Mouse (Mus musculus) limb, embryonic 15.5 days (tissue): ENCODE results near the gene Dmrt3. TPM values are rescaled to one million over a fixed set of nuclear protein-coding genes. Genes with fewer than 3 reads are reported as not detected.

Experiments
- ATAC-seq: fragments of 200-750 bp; cut with Nextera tagmentation; 2 replicates; pipeline ENCODE4 v1.8.0; 2017; ENCODE audit warnings: low read depth, moderate TSS enrichment; ENCODE audit not compliant: insufficient number of reproducible peaks, low FRiP score, low TSS enrichment
- H3K27ac ChIP-seq: fragments of 300-500 bp; sonication (generic); 2 replicates; pipeline ENCODE4 v1.5.1; 2015; ENCODE audit warnings: moderate library complexity, mild to moderate bottlenecking, inconsistent platforms
- H3K27me3 ChIP-seq: fragments of 300-500 bp; sonication (generic); 2 replicates; pipeline ENCODE4 v1.6.1; 2015; ENCODE audit warnings: inconsistent platforms
- H3K36me3 ChIP-seq: fragments of 300-500 bp; sonication (generic); 2 replicates; pipeline ENCODE4 v1.6.1; 2015; ENCODE audit warnings: inconsistent platforms
- H3K4me1 ChIP-seq: fragments of 300-500 bp; sonication (generic); 2 replicates; pipeline ENCODE4 v1.6.1; 2015; ENCODE audit warnings: inconsistent platforms
- H3K4me2 ChIP-seq: fragments of 300-500 bp; sonication (generic); 2 replicates; pipeline ENCODE4 v1.6.1; 2015; ENCODE audit warnings: mild to moderate bottlenecking, inconsistent platforms
- H3K4me3 ChIP-seq: fragments of 300-500 bp; sonication (generic); 2 replicates; pipeline ENCODE4 v1.5.1; 2015; ENCODE audit warnings: mild to moderate bottlenecking, inconsistent platforms
- H3K9ac ChIP-seq: fragments of 300-500 bp; sonication (generic); 2 replicates; pipeline ENCODE4 v1.6.1; 2015; ENCODE audit warnings: inconsistent platforms
- H3K9me3 ChIP-seq: fragments of 300-500 bp; sonication (generic); 2 replicates; pipeline ENCODE4 v1.6.1; 2016; ENCODE audit warnings: inconsistent platforms
- WGBS: fragments of 180-500 bp; shearing (Covaris S2); methylation state at CpG from one replicate; pipeline ENCODE4 v1.1.7; 2015; 5-methylcytosine and 5-hydroxymethylcytosine counted together
- polyA plus RNA-seq: library from polyadenylated mRNA; unstranded; fragments of >200 nt; fragmentation: Nextera tagmentation; extraction: Ambion mirVana; gene quantifications from 2 replicates; pipeline ENCODE4 v1.2.1, GENCODE M21; 2015

Dmrt3 gene
- polyA plus RNA-seq, 1 experiment from 2014 or later: 0.08 TPM

DNA sequence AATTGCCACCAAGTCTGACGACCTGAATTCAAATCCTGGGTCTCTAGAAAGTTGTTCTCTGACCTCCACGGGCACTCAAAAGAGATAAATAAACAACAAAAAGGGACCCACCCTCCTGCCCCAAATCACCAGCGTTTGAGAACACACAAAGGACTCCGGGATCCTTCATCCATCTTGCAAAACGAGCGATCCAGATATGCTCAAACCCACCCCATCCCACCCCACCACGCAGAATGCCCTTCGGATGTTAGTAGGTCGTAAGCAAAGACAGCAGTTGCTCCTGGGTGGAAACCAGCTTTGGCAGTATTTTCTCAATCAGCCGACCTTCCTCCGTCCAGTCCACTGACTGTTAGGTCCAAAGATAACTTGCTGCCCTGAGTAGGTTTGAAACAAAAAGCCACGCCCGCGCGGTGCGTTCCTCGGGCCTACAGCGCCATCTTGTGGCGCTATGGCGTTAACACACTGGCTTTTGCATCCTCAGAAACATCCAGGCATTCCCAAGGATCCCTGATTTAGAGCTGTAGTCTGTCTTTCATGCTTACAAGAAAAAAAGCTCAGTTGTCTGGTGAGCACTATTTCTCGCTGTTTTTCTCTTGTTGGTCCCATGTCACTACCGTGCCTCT is 25.6 kb downstream of the Dmrt3 start:
- 15% methylated on average over 22 of the region's 22 CpGs for WGBS
- Histone ChIP-seq H3K4me1 (no peaks in the 10 kb centered on the region), H3K4me2 (peak overlapping the region; percentile 42), H3K27me3 (0 out of 2 replicates have a peak, but pooled peaks cover 3% of the 10 kb centered on the region), H3K9me3 (no peaks in the 10 kb centered on the region), H3K36me3 (no peaks in the 10 kb centered on the region), H3K4me3 (peak overlapping the region; percentile 36), H3K9ac (no peak overlapping the region), H3K27ac (no peak overlapping the region)
- no peak for ATAC-seq

DNA sequence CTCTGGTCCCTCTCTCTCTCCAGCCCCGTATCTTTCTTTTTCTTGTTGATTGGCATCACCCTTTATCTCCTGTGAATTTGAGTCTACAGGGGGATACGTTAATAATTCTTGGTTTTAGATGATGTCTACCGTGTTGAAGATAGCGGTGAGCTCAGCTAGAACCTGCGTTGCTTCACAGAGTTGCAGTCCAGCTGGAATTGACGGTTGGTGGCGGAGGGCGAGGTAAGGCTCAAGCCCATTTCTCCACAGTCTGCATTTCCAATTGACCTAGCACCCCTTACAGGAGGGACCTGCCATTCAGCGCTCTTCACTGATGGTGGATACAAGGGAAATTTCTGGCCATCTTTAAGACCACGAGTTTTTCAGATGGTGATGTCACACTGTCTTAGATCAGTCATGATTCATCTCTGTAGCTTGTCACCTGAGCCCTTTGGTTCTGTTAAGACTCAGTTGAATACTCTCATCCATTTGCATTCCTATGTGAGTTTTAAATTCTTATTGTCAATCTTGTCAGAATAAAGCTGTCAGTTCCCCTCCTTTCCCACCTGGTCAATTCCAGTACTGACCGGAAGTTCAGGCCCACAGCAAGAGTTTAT is 28.8 kb downstream of the Dmrt3 start:
- Histone ChIP-seq H3K36me3 (no peaks in the 10 kb centered on the region), H3K9me3 (no peaks in the 10 kb centered on the region), H3K27ac (no peak overlapping the region), H3K27me3 (0 out of 2 replicates have a peak, but pooled peaks cover 3% of the 10 kb centered on the region), H3K4me1 (no peaks in the 10 kb centered on the region), H3K9ac (no peak overlapping the region), H3K4me3 (no peak overlapping the region), H3K4me2 (no peak overlapping the region)
- ATAC-seq: no peak
- 77% methylated on average over 11 of the region's 11 CpGs for WGBS

- Histone ChIP-seq H3K4me1 (no peaks in the 10 kb centered on the region), H3K4me2 (no peak overlapping the region), H3K9ac (no peak overlapping the region), H3K27ac (no peak overlapping the region), H3K27me3 (0 out of 2 replicates have a peak, but pooled peaks cover 3% of the 10 kb centered on the region), H3K36me3 (no peaks in the 10 kb centered on the region), H3K4me3 (no peak overlapping the region), H3K9me3 (no peaks in the 10 kb centered on the region)
- no peak for ATAC-seq
- WGBS: 83% methylated on average over 6 of the region's 6 CpGs
These were observed 31.7 kb downstream of the Dmrt3 start for GRCm38 (mm10) chr19:25641786-25642185.

DNA sequence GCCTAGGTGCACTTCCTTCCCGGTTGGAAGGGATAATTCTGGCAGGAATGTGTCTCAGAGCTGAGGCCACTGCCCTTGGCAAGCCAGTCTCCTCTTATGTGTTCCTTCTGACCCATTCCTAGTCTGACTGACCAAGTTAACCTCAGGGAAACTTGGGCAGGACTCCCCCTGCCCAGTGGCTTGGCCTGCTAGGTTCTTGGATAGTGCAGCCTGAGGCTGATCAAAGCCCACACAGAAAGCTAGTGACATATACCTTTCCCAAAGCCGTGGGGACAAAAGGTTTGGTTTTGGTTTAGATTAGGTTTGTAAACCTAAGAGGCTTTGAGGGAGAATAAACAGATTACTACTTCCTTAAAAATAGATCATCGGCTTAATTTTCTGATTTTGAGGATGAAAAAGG is 37.0 kb downstream of the Dmrt3 start:
- no peak for ATAC-seq
- no peaks in the 10 kb centered on the region for H3K9me3 ChIP-seq
- H3K27ac ChIP-seq: no peak overlapping the region
- H3K4me1 ChIP-seq: no peaks in the 10 kb centered on the region
- H3K4me3 ChIP-seq: no peak overlapping the region
- no peak overlapping the region for H3K9ac ChIP-seq
- no peak overlapping the region for H3K4me2 ChIP-seq
- no peaks in the 10 kb centered on the region for H3K36me3 ChIP-seq
- 58% methylated on average over 3 of the region's 3 CpGs for WGBS
- no peaks in the 10 kb centered on the region for H3K27me3 ChIP-seq

GRCm38 (mm10) chr19:25648701-25649100 is 38.6 kb downstream of the Dmrt3 start:
- H3K36me3 ChIP-seq: no peaks in the 10 kb centered on the region
- WGBS: 76% methylated on average over 4 of the region's 4 CpGs
- H3K4me2 ChIP-seq: no peak overlapping the region
- peaks cover 4% of the 10 kb centered on the region; the same call in 1 of the 2 replicates for H3K27me3 ChIP-seq
- no peaks in the 10 kb centered on the region for H3K9me3 ChIP-seq
- H3K9ac ChIP-seq: no peak overlapping the region
- no peak overlapping the region for H3K27ac ChIP-seq
- ATAC-seq: no peak
- H3K4me1 ChIP-seq: no peaks in the 10 kb centered on the region
- H3K4me3 ChIP-seq: no peak overlapping the region

GRCm38 (mm10) chr19:25650474-25650873 is 40.4 kb downstream of the Dmrt3 start:
- Histone ChIP-seq H3K36me3 (no peaks in the 10 kb centered on the region), H3K4me2 (no peak overlapping the region), H3K9ac (no peak overlapping the region), H3K4me1 (peaks cover 10% of the 10 kb centered on the region), H3K27me3 (peaks cover 4% of the 10 kb centered on the region; the same call in 1 of the 2 replicates), H3K9me3 (no peaks in the 10 kb centered on the region), H3K27ac (no peak overlapping the region), H3K4me3 (no peak overlapping the region)
- 69% methylated on average over 10 of the region's 10 CpGs for WGBS
- ATAC-seq: no peak

DNA sequence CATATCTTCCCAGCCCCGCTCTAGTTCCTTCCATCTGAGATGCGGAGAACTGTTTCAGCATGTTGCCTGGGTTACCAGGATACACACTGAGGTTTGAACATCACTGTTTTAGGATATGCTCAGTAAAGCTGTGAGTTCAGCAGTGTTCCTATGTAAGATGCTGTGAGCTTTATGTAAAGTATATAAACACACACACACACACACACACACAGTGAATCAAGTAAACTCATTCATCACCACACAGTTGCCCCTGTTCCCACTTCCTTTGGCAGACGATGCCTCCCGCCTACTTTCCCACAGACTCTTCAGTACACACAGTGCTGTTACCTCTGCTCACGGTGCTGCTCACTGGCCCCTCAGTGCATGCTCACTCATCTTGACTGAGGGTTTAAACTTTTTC is 42.5 kb downstream of the Dmrt3 start:
- Histone ChIP-seq H3K27me3 (peaks cover 4% of the 10 kb centered on the region; the same call in 1 of the 2 replicates), H3K36me3 (no peaks in the 10 kb centered on the region), H3K4me1 (peaks cover 10% of the 10 kb centered on the region), H3K4me2 (no peak overlapping the region), H3K27ac (no peak overlapping the region), H3K4me3 (no peak overlapping the region), H3K9ac (no peak overlapping the region), H3K9me3 (no peaks in the 10 kb centered on the region)
- no peak for ATAC-seq
- WGBS: 74% methylated on average over 5 of the region's 5 CpGs

- Histone ChIP-seq H3K36me3 (no peaks in the 10 kb centered on the region), H3K4me1 (peaks cover 10% of the 10 kb centered on the region), H3K9ac (no peak overlapping the region), H3K4me2 (no peak overlapping the region), H3K9me3 (no peaks in the 10 kb centered on the region), H3K27me3 (peaks cover 4% of the 10 kb centered on the region; the same call in 1 of the 2 replicates), H3K27ac (peak overlapping the region; percentile 50; the same call in 1 of the 2 replicates), H3K4me3 (no peak overlapping the region)
- peak; percentile 80 for ATAC-seq
- WGBS: 34% methylated on average over 12 of the region's 12 CpGs
These were observed 44.1 kb downstream of the Dmrt3 start for GRCm38 (mm10) chr19:25654034-25654749.

GRCm38 (mm10) chr19:25665486-25666339 is 55.6 kb downstream of the Dmrt3 start:
- no peak overlapping the region for H3K9ac ChIP-seq
- WGBS: 6% methylated on average over 31 of the region's 31 CpGs
- no peaks in the 10 kb centered on the region for H3K36me3 ChIP-seq
- H3K27me3 ChIP-seq: peaks cover 70% of the 10 kb centered on the region
- H3K27ac ChIP-seq: no peak overlapping the region
- no peak for ATAC-seq
- peak overlapping the region; percentile 14; the same call in 1 of the 2 replicates for H3K4me3 ChIP-seq
- H3K4me1 ChIP-seq: peaks cover 8% of the 10 kb centered on the region
- no peaks in the 10 kb centered on the region for H3K9me3 ChIP-seq
- H3K4me2 ChIP-seq: peak overlapping the region; percentile 22; the same call in 1 of the 2 replicates

- 41% methylated on average over 4 of the region's 4 CpGs for WGBS
- H3K9ac ChIP-seq: no peak overlapping the region
- no peak overlapping the region for H3K4me3 ChIP-seq
- H3K4me1 ChIP-seq: peaks cover 22% of the 10 kb centered on the region
- no peak for ATAC-seq
- no peaks in the 10 kb centered on the region for H3K36me3 ChIP-seq
- H3K9me3 ChIP-seq: no peaks in the 10 kb centered on the region
- H3K4me2 ChIP-seq: no peak overlapping the region
- H3K27me3 ChIP-seq: peaks cover 89% of the 10 kb centered on the region
- H3K27ac ChIP-seq: no peak overlapping the region
These were observed 57.7 kb downstream of the Dmrt3 start for GRCm38 (mm10) chr19:25667836-25668235.

GRCm38 (mm10) chr19:25669593-25670248 is 59.6 kb downstream of the Dmrt3 start:
- no peak for ATAC-seq
- H3K36me3 ChIP-seq: no peaks in the 10 kb centered on the region
- no peak overlapping the region for H3K9ac ChIP-seq
- 5% methylated on average over 3 of the region's 3 CpGs for WGBS
- H3K4me1 ChIP-seq: peaks cover 38% of the 10 kb centered on the region
- H3K27ac ChIP-seq: no peak overlapping the region
- no peak overlapping the region for H3K4me2 ChIP-seq
- H3K9me3 ChIP-seq: no peaks in the 10 kb centered on the region
- no peak overlapping the region for H3K4me3 ChIP-seq
- peaks cover 96% of the 10 kb centered on the region for H3K27me3 ChIP-seq
